Mouse (Mus musculus) neural tube, embryonic 14.5 days (tissue): ENCODE measurements at regions not wholly inside any gene's neighbourhood (a gene's known extent, or its start where the extent isn't known, plus 50 kb on each side); places are given as distances from the start of the nearest gene placed in this dataset.

Source experiments
- ATAC-seq: fragments of 200-750 bp; cut with Nextera tagmentation; 2 replicates; pipeline ENCODE4 v1.8.0; 2017; ENCODE audit warnings: low read depth, mild to moderate bottlenecking, moderate TSS enrichment, moderate library complexity
- H3K27ac ChIP-seq: fragments of 300-500 bp; sonication (generic); 2 replicates; pipeline ENCODE4 v1.5.1; 2014; ENCODE audit warnings: low read depth, mild to moderate bottlenecking, control low read depth, low read length, moderate library complexity, mixed read lengths
- H3K27me3 ChIP-seq: fragments of 300-500 bp; sonication (generic); 2 replicates; pipeline ENCODE4 v1.6.1; 2014; ENCODE audit warnings: low read length; ENCODE audit not compliant: control insufficient read depth, insufficient read depth
- H3K36me3 ChIP-seq: fragments of 300-500 bp; sonication (generic); 2 replicates; pipeline ENCODE4 v1.6.1; 2014; ENCODE audit warnings: low read length, mixed read lengths; ENCODE audit not compliant: control insufficient read depth, insufficient read depth
- H3K4me1 ChIP-seq: fragments of 300-500 bp; sonication (generic); 2 replicates; pipeline ENCODE4 v1.6.1; 2014; ENCODE audit warnings: low read length; ENCODE audit not compliant: control insufficient read depth, insufficient read depth
- H3K4me2 ChIP-seq: fragments of 300-500 bp; sonication (generic); 2 replicates; pipeline ENCODE4 v1.6.1; 2014; ENCODE audit warnings: mild to moderate bottlenecking, low read depth, low read length, control low read depth
- H3K4me3 ChIP-seq: fragments of 300-500 bp; sonication (generic); 2 replicates; pipeline ENCODE4 v1.5.1; 2014; ENCODE audit warnings: low read depth, low read length, control low read depth, mixed read lengths
- H3K9ac ChIP-seq: fragments of 300-500 bp; sonication (generic); replicated peaks from 2 replicates; pipeline ENCODE4 v1.6.1; 2014; ENCODE audit warnings: low read depth, mild to moderate bottlenecking, control low read depth, low read length, mixed read lengths
- H3K9me3 ChIP-seq: fragments of 300-500 bp; sonication (generic); 2 replicates; pipeline ENCODE4 v1.6.1; 2016; ENCODE audit warnings: low read length; ENCODE audit not compliant: control insufficient read depth
- WGBS: fragments of 180-500 bp; shearing (Covaris S2); extraction: QIAGEN DNeasy Blood & Tissue Kit; methylation state at CpG from one replicate; pipeline ENCODE4 v1.1.7; 2014; 5-methylcytosine and 5-hydroxymethylcytosine counted together

DNA sequence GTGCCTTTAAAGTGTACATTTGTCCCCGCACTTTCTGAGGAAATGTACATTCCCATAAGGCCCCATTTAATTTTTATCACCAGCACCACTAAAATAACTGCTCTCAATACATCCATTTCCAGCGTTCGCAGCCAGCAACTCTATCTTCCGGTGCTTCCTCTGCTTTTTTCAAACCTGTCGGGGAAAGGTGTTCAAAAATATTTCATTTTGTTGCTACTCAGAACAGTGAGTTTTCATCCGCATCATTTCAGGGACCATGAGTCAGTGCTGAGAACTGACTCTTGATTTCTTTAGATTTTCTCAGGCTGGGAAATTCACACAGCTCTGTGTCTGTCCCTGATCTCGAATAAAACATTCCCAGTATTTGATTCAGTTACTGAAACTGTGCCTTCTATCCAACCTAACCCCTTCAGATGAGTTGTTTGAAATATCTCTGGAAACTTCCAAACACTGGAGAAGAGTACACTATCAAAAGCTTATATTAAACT lies 959.4 kb downstream of the Brinp1 start:
- Histone ChIP-seq H3K27me3 (no peaks in the 10 kb centered on the region), H3K9ac (no peak overlapping the region), H3K4me1 (no peaks in the 10 kb centered on the region), H3K4me2 (no peak overlapping the region), H3K36me3 (no peaks in the 10 kb centered on the region), H3K9me3 (no peaks in the 10 kb centered on the region), H3K27ac (no peak overlapping the region), H3K4me3 (no peak overlapping the region)
- ATAC-seq = no peak
- 80% methylated on average over 7 of the region's 7 CpGs for WGBS

DNA sequence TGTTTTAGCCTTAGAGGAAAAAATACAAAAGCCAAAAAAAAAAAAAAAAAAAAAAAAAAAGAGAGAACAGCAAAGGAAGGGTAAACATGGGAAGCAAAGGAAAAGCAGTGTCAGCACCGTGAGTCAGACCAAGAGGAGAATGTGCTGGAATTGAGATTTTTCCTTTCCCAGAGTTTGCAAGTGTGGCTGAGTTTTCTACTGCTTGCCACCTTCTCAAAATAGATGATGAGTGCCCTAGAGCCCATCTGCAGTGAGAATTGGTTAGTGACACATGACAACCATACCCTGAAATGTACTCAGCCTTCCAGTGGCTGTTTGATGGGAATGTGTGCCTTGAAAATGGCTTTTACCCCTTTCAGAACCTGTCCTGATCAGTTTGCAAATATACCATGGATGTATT lies 990.7 kb downstream of the Brinp1 start:
- Histone ChIP-seq H3K36me3 (no peaks in the 10 kb centered on the region), H3K27me3 (no peaks in the 10 kb centered on the region), H3K4me1 (no peaks in the 10 kb centered on the region), H3K4me2 (no peak overlapping the region), H3K27ac (no peak overlapping the region), H3K9me3 (no peaks in the 10 kb centered on the region), H3K4me3 (no peak overlapping the region), H3K9ac (no peak overlapping the region)
- ATAC-seq = no peak
- 91% methylated on average over 1 of the region's 1 CpGs for WGBS

DNA sequence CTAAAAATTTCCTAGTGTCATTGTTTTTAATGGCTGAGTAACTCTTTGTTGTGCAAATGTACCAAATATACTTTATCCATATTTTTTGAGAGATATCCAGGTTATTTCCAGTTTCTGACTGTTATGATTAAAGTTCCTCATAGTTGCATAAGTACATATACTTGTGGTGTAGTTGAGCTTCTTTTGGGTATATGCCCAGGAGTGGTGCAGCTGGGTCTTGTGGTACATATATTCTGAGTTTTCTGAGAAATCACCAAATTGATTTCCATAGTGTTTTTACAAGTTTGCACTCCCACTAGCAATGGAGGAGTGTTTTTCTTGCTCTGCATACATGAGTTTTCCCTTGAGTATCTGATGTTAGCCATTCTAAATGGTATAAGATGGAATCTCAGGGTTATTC lies 1006.2 kb downstream of the Brinp1 start:
- Histone ChIP-seq H3K9me3 (no peaks in the 10 kb centered on the region), H3K4me3 (no peak overlapping the region), H3K36me3 (no peaks in the 10 kb centered on the region), H3K4me2 (no peak overlapping the region), H3K27ac (no peak overlapping the region), H3K27me3 (no peaks in the 10 kb centered on the region), H3K4me1 (no peaks in the 10 kb centered on the region), H3K9ac (no peak overlapping the region)
- ATAC-seq = no peak

DNA sequence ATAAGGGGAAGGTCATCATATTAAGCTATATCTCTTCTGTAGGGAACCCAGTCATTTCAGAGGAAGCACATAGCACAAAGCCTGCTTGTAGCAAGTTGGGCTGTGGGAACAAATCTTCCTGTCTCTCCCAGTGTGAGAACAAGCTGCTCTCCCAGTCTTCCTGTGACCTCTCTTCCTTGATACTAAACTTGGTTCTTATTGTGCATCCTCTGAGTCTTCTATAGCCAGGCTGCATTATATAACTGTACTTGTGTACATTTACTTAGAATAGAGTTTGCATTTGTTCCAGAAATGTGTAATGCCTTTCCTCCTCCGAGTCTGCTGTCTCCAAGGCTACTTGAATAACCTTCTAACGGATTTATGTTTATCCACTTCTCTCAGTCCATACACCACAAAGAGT lies 1021.7 kb downstream of the Brinp1 start:
- ATAC-seq = no peak
- H3K4me1 ChIP-seq = no peaks in the 10 kb centered on the region
- H3K4me3 ChIP-seq = no peak overlapping the region
- no peaks in the 10 kb centered on the region for H3K36me3 ChIP-seq
- no peak overlapping the region for H3K27ac ChIP-seq
- H3K27me3 ChIP-seq = no peaks in the 10 kb centered on the region
- H3K9ac ChIP-seq = no peak overlapping the region
- no peaks in the 10 kb centered on the region for H3K9me3 ChIP-seq
- no peak overlapping the region for H3K4me2 ChIP-seq
- 73% methylated on average over 2 of the region's 2 CpGs for WGBS

DNA sequence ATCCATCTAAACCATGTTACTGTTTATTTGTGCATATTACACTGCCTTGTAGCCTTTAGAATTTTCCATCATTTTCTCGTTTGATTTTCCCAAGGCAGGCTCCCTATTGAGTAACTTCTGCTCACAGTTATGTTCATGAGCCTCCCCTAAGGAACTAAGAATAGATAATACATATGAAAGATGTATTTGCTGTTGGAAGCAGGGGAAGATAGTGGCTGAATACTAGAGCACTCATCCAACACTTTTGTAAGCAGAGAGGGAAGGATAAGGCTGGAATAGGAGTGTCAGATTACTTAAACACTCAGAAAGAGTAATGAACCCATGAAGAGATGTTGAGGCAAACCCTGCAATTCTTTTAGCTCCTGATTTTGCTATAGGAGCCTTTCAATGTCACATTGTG lies 1055.1 kb downstream of the Brinp1 start:
- no peaks in the 10 kb centered on the region for H3K36me3 ChIP-seq
- no peak overlapping the region for H3K4me2 ChIP-seq
- no peaks in the 10 kb centered on the region for H3K27me3 ChIP-seq
- no peak for ATAC-seq
- H3K9me3 ChIP-seq = no peaks in the 10 kb centered on the region
- 91% methylated on average over 1 of the region's 1 CpGs for WGBS
- H3K27ac ChIP-seq = no peak overlapping the region
- H3K4me1 ChIP-seq = no peaks in the 10 kb centered on the region
- no peak overlapping the region for H3K9ac ChIP-seq
- H3K4me3 ChIP-seq = no peak overlapping the region

DNA sequence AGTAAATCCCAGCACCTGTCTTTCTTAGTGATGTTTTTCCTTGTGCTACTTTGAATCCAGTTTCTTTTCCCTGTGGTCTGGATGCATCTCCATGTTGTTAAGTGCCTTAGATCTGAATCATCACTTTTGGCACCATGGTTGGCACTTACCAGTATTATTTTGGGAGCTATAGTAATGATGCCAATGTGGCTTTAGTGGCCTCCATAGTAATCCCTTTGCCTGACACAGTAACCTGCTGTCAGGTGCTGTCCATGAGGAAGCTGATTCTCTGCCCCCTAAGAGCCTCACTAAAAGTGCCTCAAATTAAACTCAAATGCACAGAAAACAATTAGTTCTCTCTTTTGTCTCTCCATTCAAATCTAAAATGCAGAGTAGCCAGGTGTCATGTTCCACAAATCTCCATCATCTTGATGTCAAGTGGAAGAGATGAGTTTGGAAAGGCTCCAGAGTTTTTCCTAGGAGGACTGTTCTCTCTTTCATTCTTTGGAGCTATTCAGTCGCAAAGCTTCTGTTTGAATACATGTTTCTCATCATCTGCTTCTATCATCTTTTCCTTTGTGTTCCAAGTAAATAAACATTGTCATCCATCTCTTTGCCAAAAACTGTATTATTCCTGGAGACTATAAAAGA lies 1062.1 kb downstream of the Brinp1 start:
- Histone ChIP-seq H3K36me3 (no peaks in the 10 kb centered on the region), H3K27ac (no peak overlapping the region), H3K4me2 (no peak overlapping the region), H3K4me3 (no peak overlapping the region), H3K4me1 (no peaks in the 10 kb centered on the region), H3K27me3 (no peaks in the 10 kb centered on the region), H3K9me3 (no peaks in the 10 kb centered on the region), H3K9ac (no peak overlapping the region)
- ATAC-seq = no peak
- WGBS = 81% methylated on average over 1 of the region's 1 CpGs

DNA sequence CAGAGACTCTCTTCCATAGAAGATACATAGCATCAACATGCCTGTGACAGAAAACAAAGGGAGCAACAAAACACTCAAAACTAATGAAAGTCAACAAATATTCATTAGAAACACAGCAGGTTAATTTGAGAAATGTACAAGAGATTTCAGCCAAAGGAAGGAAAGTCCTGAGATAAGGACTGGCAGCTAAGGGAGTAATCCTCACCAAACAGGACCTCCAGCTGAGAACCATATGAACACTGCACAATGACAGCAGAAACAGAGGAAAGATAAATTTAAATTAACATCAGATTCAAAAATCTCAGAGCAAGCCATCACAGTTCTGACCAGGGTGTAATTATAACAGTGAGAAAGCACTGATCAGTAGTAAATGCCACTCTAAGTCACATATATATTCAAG lies 1060.6 kb downstream of the Tlr4 start:
- H3K36me3 ChIP-seq = no peaks in the 10 kb centered on the region
- ATAC-seq = no peak
- H3K4me2 ChIP-seq = no peak overlapping the region
- no peaks in the 10 kb centered on the region for H3K4me1 ChIP-seq
- no peak overlapping the region for H3K27ac ChIP-seq
- H3K4me3 ChIP-seq = no peak overlapping the region
- H3K27me3 ChIP-seq = no peaks in the 10 kb centered on the region
- no peaks in the 10 kb centered on the region for H3K9me3 ChIP-seq
- no peak overlapping the region for H3K9ac ChIP-seq

DNA sequence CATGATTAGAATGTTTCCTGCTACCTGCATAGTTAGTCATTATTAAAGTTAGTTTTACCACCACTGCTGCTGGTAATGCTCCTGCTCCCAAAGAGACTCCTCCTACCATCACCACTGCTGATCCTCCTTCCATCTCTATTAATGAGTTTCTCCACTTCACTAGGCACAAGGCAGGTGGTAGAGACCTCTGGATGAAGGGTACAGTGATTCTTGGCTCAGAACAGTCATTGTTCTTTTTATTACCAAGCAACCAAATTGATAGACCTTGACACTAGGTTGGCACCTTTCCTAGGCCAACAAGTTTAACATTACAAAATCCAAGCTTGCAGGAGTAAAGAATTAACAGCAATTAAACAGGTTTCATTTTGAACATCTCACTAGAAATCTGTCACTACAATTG lies 1057.8 kb downstream of the Tlr4 start:
- H3K4me1 ChIP-seq = no peaks in the 10 kb centered on the region
- H3K27me3 ChIP-seq = no peaks in the 10 kb centered on the region
- H3K4me3 ChIP-seq = no peak overlapping the region
- no peak overlapping the region for H3K27ac ChIP-seq
- ATAC-seq = no peak
- H3K36me3 ChIP-seq = no peaks in the 10 kb centered on the region
- H3K9me3 ChIP-seq = no peaks in the 10 kb centered on the region
- no peak overlapping the region for H3K9ac ChIP-seq
- no peak overlapping the region for H3K4me2 ChIP-seq

DNA sequence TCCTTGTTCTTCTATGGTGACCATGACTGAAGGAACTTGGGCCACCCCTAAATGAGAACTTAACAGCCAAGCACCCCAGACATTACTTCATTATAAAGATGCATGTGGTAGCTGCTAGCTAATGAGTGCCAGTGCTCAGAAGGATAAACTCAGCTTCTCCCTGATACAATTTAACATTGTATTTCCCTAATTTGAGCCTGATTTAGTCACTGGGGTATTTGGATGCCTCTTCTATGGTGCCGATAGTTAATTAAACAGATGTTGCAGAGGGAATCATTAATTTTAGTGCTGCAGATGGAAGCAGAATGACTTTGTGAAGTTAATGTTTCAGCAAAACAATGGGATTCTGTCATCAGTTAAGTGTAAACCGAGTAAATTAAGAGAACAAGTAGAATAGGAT lies 1034.8 kb downstream of the Tlr4 start:
- Histone ChIP-seq H3K9ac (no peak overlapping the region), H3K27ac (no peak overlapping the region), H3K9me3 (no peaks in the 10 kb centered on the region), H3K36me3 (no peaks in the 10 kb centered on the region), H3K27me3 (no peaks in the 10 kb centered on the region), H3K4me2 (no peak overlapping the region), H3K4me1 (no peaks in the 10 kb centered on the region), H3K4me3 (no peak overlapping the region)
- ATAC-seq = peak; percentile 54; the same call in 1 of the 2 replicates
- WGBS = 53% methylated on average over 2 of the region's 2 CpGs

DNA sequence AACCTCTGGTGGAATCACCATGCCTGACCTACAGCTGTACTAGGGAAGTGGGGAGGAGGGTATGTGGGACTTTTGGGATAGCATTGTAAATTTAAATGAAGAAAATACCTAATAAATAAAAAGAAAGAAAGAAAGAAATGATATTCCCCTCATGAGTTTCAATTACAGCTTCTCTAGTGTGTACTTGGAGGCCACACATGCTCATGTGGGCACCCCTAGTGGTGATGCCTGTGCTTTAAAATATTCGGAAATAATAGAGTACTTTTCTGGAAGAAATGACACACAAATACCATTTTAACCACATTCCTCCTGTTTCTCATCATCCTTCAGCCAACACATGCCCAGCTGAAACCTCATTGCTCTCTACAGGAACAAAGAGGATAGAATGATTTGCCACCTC lies 1034.4 kb downstream of the Tlr4 start:
- H3K27me3 ChIP-seq = no peaks in the 10 kb centered on the region
- ATAC-seq = no peak
- no peaks in the 10 kb centered on the region for H3K9me3 ChIP-seq
- WGBS = 90% methylated on average over 1 of the region's 1 CpGs
- no peaks in the 10 kb centered on the region for H3K4me1 ChIP-seq
- no peak overlapping the region for H3K4me2 ChIP-seq
- H3K27ac ChIP-seq = no peak overlapping the region
- no peaks in the 10 kb centered on the region for H3K36me3 ChIP-seq
- H3K4me3 ChIP-seq = no peak overlapping the region
- H3K9ac ChIP-seq = no peak overlapping the region
